Mouse (Mus musculus) cortical plate, adult 2 months (tissue): ENCODE data around the gene Spink2.

Experiments
- CTCF ChIP-seq: fragments of 200-500 bp; IDR thresholded peaks from 2 replicates; pipeline ENCODE4 v1.5.1; 2011; ENCODE audit warnings: mild to moderate bottlenecking, control low read depth, low read length; ENCODE audit not compliant: insufficient read depth; ENCODE audit errors: extremely low read depth
- POLR2A ChIP-seq: fragments of 200-500 bp; IDR thresholded peaks from 2 replicates; pipeline ENCODE4 v1.6.1; 2011; ENCODE audit warnings: mild to moderate bottlenecking, low read length, control low read depth; ENCODE audit not compliant: insufficient read depth; ENCODE audit errors: extremely low read depth

DNA sequence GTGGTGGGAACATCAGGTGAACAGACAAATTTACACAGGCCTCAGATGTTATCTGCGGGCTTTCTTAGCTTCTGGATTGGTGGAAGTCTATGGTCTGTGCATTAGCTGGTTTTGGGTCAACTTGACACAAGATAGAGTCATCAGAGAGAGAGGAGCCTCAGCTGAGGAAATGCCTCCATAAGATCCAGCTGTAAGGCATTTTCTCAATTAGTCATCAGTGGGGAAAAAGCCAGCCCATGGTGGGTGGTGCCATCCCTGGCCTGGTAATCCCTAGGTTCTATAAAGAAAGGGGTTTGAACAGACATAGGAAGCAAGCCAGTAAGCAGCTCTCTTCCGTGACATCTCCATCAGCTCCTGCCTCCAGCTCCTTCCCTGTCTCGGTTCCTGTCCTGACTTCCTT is 25.9 kb downstream of the Spink2 start:
- TF ChIP-seq POLR2A, result no peak
- TF ChIP-seq CTCF, result no peak
